ENCODE assay signal across 8 mouse cellular contexts in the genomic region with DNA sequence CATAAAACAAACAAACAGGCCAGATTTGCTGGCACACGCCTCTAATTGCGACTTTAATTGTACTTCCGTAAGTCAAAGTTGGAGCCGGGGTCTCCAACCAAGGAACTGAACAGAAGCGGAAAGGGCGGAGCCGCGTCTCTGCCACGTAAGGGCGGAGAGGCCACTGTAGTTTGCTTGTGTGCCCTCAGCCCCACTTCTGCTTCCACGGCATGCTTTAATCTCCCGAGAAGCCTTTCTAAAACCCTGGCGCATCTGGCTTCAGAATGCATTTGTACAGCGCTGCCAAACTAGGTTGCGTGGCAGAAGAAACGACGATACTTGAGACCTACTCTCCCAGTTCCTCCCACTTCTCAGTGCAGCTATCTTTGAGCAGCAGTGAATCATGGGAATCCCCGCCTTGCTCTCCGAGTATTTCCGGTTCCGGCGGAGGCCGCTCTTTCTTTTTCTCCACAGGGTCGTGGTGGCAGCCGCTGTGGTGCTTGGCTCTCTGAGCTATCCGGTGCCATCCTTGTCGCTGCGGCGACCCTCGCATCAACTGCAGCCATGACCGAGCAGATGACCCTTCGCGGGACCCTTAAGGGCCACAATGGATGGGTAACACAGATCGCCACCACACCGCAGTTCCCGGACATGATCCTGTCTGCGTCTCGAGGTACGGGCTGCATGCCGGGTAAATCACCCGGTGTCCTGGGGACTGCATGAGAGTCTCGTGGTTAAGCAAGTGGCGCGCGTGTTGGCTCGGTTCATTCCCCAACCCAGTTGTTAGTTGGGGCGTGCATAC. TPM values are rescaled to one million over a fixed set of nuclear protein-coding genes. Genes with fewer than 3 reads are reported as not detected.
DNase-seq lines count a peak whose midpoint lies in the region; ATAC-seq and TF ChIP-seq lines count a peak whose summit lies in the region.

A gene (plus strand): TSS at position 412 of the 781 bp plus-strand sequence.

- ATAC-seq in erythroid progenitor cell, adult 5-6 weeks (replicated peaks; ENCODE audit: low FRiP score, poor library complexity, severe bottlenecking) = peak; percentile 94
- peak; percentile 87 for ATAC-seq in heart, embryonic 12.5 days (ENCODE audit: insufficient number of reproducible peaks, low FRiP score)
- ATAC-seq in kidney, postnatal 0 days (replicated peaks; ENCODE audit: low FRiP score, low read depth) = peak; percentile 89
- peak; percentile 81 for ATAC-seq in monocyte, adult 5-6 weeks (replicated peaks; ENCODE audit: insufficient number of reproducible peaks, low FRiP score, low TSS enrichment, poor library complexity, severe bottlenecking)

- peaks cover 4% of the 10 kb centered on the region; the same call in 1 of the 2 replicates for H3K4me1 ChIP-seq in brown adipose tissue, adult 24 weeks (ENCODE audit: control insufficient read depth, insufficient read depth, insufficient read length, low read length)
- peaks cover 38% of the 10 kb centered on the region for H3K4me1 ChIP-seq in heart, embryonic 12.5 days (replicated peaks)
- H3K4me1 ChIP-seq in kidney, postnatal 0 days (replicated peaks; ENCODE audit: insufficient read depth, low read length) = peaks cover 12% of the 10 kb centered on the region
- peaks cover 14% of the 10 kb centered on the region for H3K4me1 ChIP-seq in liver, adult 2 months (ENCODE audit: control insufficient read depth, insufficient read depth, low read length)

- TF ChIP-seq CTCF in kidney, postnatal 0 days (IDR thresholded peaks at IDR 0.05; ENCODE audit: low read depth) = no peak
- no peak for TF ChIP-seq CTCF in liver, adult 2 months (IDR thresholded peaks at IDR 0.05; ENCODE audit: low read depth, low read length)

- TF ChIP-seq POLR2A in liver, adult 2 months (IDR thresholded peaks at IDR 0.05; ENCODE audit: extremely low read depth, insufficient read depth, low read length) = peak; percentile 74

- H3K4me3 ChIP-seq in brown adipose tissue, adult 24 weeks (ENCODE audit: insufficient read depth, low read depth, low read length) = peak within 1 kb of the TSS; percentile 79
- H3K4me3 ChIP-seq in heart, embryonic 12.5 days = peak within 1 kb of the TSS; percentile 84
- H3K4me3 ChIP-seq in kidney, postnatal 0 days (replicated peaks; ENCODE audit: low read depth, low read length) = peak within 1 kb of the TSS; percentile 87
- H3K4me3 ChIP-seq in liver, adult 2 months (ENCODE audit: insufficient read depth, low read depth, low read length) = peak within 1 kb of the TSS; percentile 68

- peaks cover 37% of the 10 kb centered on the region for H3K36me3 ChIP-seq in heart, embryonic 12.5 days
- peaks cover 33% of the 10 kb centered on the region for H3K36me3 ChIP-seq in kidney, postnatal 0 days (ENCODE audit: insufficient read depth, low read length)
- peaks cover 32% of the 10 kb centered on the region for H3K36me3 ChIP-seq in liver, adult 2 months (ENCODE audit: control insufficient read depth, insufficient read depth, low read length)

- peak within 1 kb of the TSS; percentile 82 for H3K4me2 ChIP-seq in heart, embryonic 12.5 days
- peak within 1 kb of the TSS; percentile 93 for H3K4me2 ChIP-seq in kidney, postnatal 0 days (ENCODE audit: low read length)

- WGBS in heart, embryonic 12.5 days = under 1% methylated on average over 47 of the region's 47 CpGs
- 1% methylated on average over 47 of the region's 47 CpGs for WGBS in kidney, postnatal 0 days
- under 1% methylated on average over 47 of the region's 47 CpGs for WGBS in liver, adult 2 months

- DNase-seq in CD4-positive, CD25-positive, alpha-beta regulatory T cell, adult 2 months (ENCODE audit: low read depth, low spot score) = peak; percentile 92
- peak; percentile 98 for DNase-seq in kidney, postnatal 0 days (ENCODE audit: low spot score)
- DNase-seq in liver, adult 2 months (ENCODE audit: extremely low read depth, low read depth, low spot score) = peak; percentile 93
- DNase-seq in spleen, postnatal 36 days (ENCODE audit: low spot score in 2 of 2) = peak; percentile 87

- no peaks in the 10 kb centered on the region for H3K27me3 ChIP-seq in heart, embryonic 12.5 days (replicated peaks)
- no peaks in the 10 kb centered on the region for H3K27me3 ChIP-seq in kidney, postnatal 0 days (ENCODE audit: insufficient read depth, low read length)
- H3K27me3 ChIP-seq in liver, adult 2 months (ENCODE audit: control insufficient read depth, insufficient read depth, low read length) = no peaks in the 10 kb centered on the region

- H3K27ac ChIP-seq in brown adipose tissue, adult 24 weeks (replicated peaks; ENCODE audit: low read depth, low read length) = peak within 1 kb of the TSS; percentile 96
- H3K27ac ChIP-seq in heart, embryonic 12.5 days (ENCODE audit: poor library complexity, severe bottlenecking) = peak within 1 kb of the TSS; percentile 97
- peak within 1 kb of the TSS; percentile 97 for H3K27ac ChIP-seq in kidney, postnatal 0 days
- H3K27ac ChIP-seq in liver, adult 2 months (replicated peaks; ENCODE audit: insufficient read depth, low read depth, low read length) = peak within 1 kb of the TSS; percentile 93

- H3K79me2 ChIP-seq in liver, adult 2 months (ENCODE audit: control insufficient read depth, insufficient read depth, low read length) = peaks cover 21% of the 10 kb centered on the region; the same call in 1 of the 2 replicates

- H3K9ac ChIP-seq in heart, embryonic 12.5 days = peak within 1 kb of the TSS; percentile 95
- peak within 1 kb of the TSS; percentile 88 for H3K9ac ChIP-seq in kidney, postnatal 0 days (ENCODE audit: low read depth, low read length)
- peak within 1 kb of the TSS; percentile 87 for H3K9ac ChIP-seq in liver, adult 2 months (ENCODE audit: low read depth, low read length)

- H3K9me3 ChIP-seq in heart, embryonic 12.5 days (replicated peaks) = no peaks in the 10 kb centered on the region
- H3K9me3 ChIP-seq in kidney, postnatal 0 days (replicated peaks; ENCODE audit: low read length) = no peaks in the 10 kb centered on the region

RNA-seq across cellular contexts. Expression of the gene that starts here (rescaled TPM):
- polyA plus RNA-seq in brown adipose tissue, adult 24 weeks (2012; ENCODE audit: insufficient read depth, insufficient read length, missing spikeins) = 405 and 526 TPM in 2 replicates
- 648 and 827 TPM in 2 replicates for total RNA-seq in erythroid progenitor cell, adult 5-6 weeks (2015; ENCODE audit: low replicate concordance)
- 220 and 369 TPM in 2 replicates for total RNA-seq in erythroid progenitor cell, adult 5-6 weeks (2017; ENCODE audit: low replicate concordance)
- polyA plus RNA-seq in heart, embryonic 12.5 days (2016; fragmentation: Nextera tagmentation; extraction: Ambion mirVana) = 397 and 428 TPM in 2 replicates
- polyA plus RNA-seq in kidney, postnatal 0 days (2015; fragmentation: Nextera tagmentation; extraction: Ambion mirVana) = 732 and 795 TPM in 2 replicates
- 507 and 645 TPM in 2 replicates for total RNA-seq in liver, adult 2 months (2014; rRNA removed)
- polyA plus RNA-seq in liver, adult 2 months (2012; rRNA removed) = 645 and 687 TPM in 2 replicates
- 995 to 1,435 TPM (median 1,367 TPM) in 3 replicates for total RNA-seq in monocyte, adult 5-6 weeks (2017)

Comparison
In these comparisons a context has a peak if more than half of its experiments do, and no peak if none do; other contexts are left out.
1. Peak in every context shown above with its lines: DNase-seq, ATAC-seq, H3K4me3 ChIP-seq and H3K27ac ChIP-seq.